Mouse (Mus musculus) testis, adult 2 months (tissue): Measurements from ENCODE around the gene Tfb2m.

ENCODE experiments used
- CTCF ChIP-seq: fragments of 200-500 bp; IDR thresholded peaks from 2 replicates; pipeline ENCODE4 v1.5.1; 2012; ENCODE audit warnings: low read depth, mild to moderate bottlenecking, inconsistent platforms, low read length, moderate library complexity; ENCODE audit not compliant: control insufficient read depth, insufficient read depth, insufficient replicate concordance
- POLR2A ChIP-seq: fragments of 200-500 bp; IDR thresholded peaks from 2 replicates; pipeline ENCODE4 v1.6.1; 2012; ENCODE audit warnings: low read depth, mild to moderate bottlenecking, inconsistent platforms, low read length, moderate library complexity; ENCODE audit not compliant: control insufficient read depth

DNA sequence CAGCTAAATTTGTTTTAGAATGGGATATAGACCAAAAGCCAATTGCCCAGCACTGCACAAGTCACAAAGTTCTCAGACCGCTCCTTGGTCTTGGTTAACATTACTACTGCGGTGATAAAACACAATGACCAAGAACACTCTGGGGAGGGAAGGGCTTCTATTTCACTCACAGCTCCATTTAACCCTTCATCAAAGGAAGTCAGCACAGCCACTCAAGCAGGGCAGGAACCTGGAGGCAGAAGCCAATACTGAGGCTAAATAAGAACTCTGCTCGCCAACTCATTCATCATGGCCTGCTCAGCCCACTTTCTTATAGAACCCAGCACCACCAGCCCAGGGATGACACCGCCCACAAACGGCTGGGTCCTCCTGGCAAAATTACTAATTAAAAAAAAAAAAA is 57.5 kb downstream of the Tfb2m start:
- TF ChIP-seq CTCF (no peak), POLR2A (no peak)
